Mouse (Mus musculus) embryonic facial prominence, embryonic 13.5 days (tissue): ENCODE measurements around the gene Tubg1. TPM values are rescaled to one million over a fixed set of nuclear protein-coding genes. Genes with fewer than 3 reads are reported as not detected.
"Not testable (repeated sequence)": the region's sequence is repeated elsewhere in the genome, so short reads cannot be mapped to it uniquely, and the experiment has no call there.

Experiments
- ATAC-seq: fragments of 200-750 bp; cut with Nextera tagmentation; 2 replicates; pipeline ENCODE4 v1.8.0; 2017; ENCODE audit warnings: low read depth; ENCODE audit not compliant: insufficient number of reproducible peaks, insufficient read depth, low FRiP score, low TSS enrichment
- H3K27ac ChIP-seq: fragments of 300-500 bp; sonication (generic); 2 replicates; pipeline ENCODE4 v1.5.1; 2015; ENCODE audit warnings: moderate library complexity, mild to moderate bottlenecking, inconsistent platforms
- H3K27me3 ChIP-seq: fragments of 300-500 bp; sonication (generic); 2 replicates; pipeline ENCODE4 v1.6.1; 2015; ENCODE audit warnings: mild to moderate bottlenecking, inconsistent platforms
- H3K36me3 ChIP-seq: fragments of 300-500 bp; sonication (generic); 2 replicates; pipeline ENCODE4 v1.6.1; 2015; ENCODE audit warnings: mild to moderate bottlenecking, inconsistent platforms
- H3K4me1 ChIP-seq: fragments of 300-500 bp; sonication (generic); 2 replicates; pipeline ENCODE4 v1.6.1; 2015; ENCODE audit warnings: inconsistent platforms
- H3K4me2 ChIP-seq: fragments of 300-500 bp; sonication (generic); 2 replicates; pipeline ENCODE4 v1.6.1; 2015; ENCODE audit warnings: moderate library complexity, mild to moderate bottlenecking, inconsistent platforms
- H3K4me3 ChIP-seq: fragments of 300-500 bp; sonication (generic); 2 replicates; pipeline ENCODE4 v1.5.1; 2015; ENCODE audit warnings: mild to moderate bottlenecking, inconsistent platforms
- H3K9ac ChIP-seq: fragments of 300-500 bp; sonication (generic); 2 replicates; pipeline ENCODE4 v1.6.1; 2015; ENCODE audit warnings: mild to moderate bottlenecking, inconsistent platforms
- H3K9me3 ChIP-seq: fragments of 300-500 bp; sonication (generic); 2 replicates; pipeline ENCODE4 v1.6.1; 2016; ENCODE audit warnings: inconsistent platforms
- WGBS: fragments of 180-500 bp; shearing (Covaris S2); methylation state at CpG from one replicate; pipeline ENCODE4 v1.1.7; 2015; ENCODE audit warnings: mixed read lengths; 5-methylcytosine and 5-hydroxymethylcytosine counted together
- polyA plus RNA-seq: library from polyadenylated mRNA; unstranded; fragments of >200 nt; fragmentation: Nextera tagmentation; extraction: Ambion mirVana; gene quantifications from 2 replicates; pipeline ENCODE4 v1.2.1, GENCODE M21; 2015

The Tubg1 gene
- polyA plus RNA-seq, 1 experiment from 2014 or later: 77.2 TPM

DNA sequence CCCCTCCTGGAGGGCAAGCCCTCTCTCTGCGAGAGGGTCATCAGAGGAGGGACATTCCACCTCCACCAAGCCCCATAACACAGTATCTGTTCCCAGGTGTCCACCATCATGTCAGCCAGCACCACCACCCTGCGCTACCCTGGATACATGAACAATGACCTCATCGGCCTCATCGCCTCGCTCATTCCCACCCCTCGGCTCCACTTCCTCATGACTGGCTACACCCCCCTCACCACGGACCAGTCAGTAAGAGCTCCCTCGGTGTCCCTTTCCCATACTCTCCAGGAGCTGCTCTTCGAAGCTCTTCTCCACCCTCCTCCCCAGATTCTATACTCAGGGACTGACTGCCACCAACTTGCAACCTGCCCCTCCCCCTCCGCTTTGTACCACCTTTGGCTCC is 40.4 kb downstream of the Tubg1 start:
- H3K9ac ChIP-seq, ATAC-seq, H3K4me3 ChIP-seq, H3K9me3 ChIP-seq, H3K4me2 ChIP-seq, H3K27ac ChIP-seq: not testable (repeated sequence)
- Histone ChIP-seq H3K4me1 (peaks cover 29% of the 10 kb centered on the region), H3K27me3 (peaks cover 37% of the 10 kb centered on the region), H3K36me3 (peaks cover 32% of the 10 kb centered on the region)
- WGBS: 74% methylated on average over 9 of the region's 10 CpGs

DNA sequence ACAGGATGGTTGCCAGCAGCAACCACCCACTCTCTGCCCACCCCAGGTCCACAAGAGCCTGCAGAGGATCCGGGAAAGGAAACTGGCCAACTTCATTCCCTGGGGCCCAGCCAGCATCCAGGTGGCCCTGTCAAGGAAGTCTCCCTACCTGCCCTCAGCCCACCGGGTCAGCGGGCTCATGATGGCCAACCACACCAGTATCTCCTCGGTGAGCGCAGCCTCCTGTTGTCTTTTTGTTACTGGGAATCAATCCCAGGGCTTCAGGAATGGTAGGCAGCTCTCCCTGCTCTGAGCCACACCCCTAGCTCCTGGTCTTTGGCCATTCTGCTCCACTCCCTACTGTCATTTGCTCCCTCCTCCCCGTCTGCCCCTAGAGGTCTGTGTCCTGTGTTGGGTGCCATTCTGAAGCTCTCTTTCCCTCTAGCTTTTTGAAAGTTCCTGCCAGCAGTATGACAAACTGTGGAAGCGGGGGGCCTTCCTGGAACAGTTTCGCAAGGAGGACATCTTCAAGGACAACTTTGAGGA is 41.3 kb downstream of the Tubg1 start:
- H3K27ac ChIP-seq, H3K4me2 ChIP-seq, H3K9ac ChIP-seq, ATAC-seq, H3K9me3 ChIP-seq, H3K4me3 ChIP-seq: not testable (repeated sequence)
- Histone ChIP-seq H3K4me1 (peaks cover 27% of the 10 kb centered on the region), H3K36me3 (peaks cover 35% of the 10 kb centered on the region), H3K27me3 (peaks cover 46% of the 10 kb centered on the region)
- 83% methylated on average over 8 of the region's 8 CpGs for WGBS

DNA sequence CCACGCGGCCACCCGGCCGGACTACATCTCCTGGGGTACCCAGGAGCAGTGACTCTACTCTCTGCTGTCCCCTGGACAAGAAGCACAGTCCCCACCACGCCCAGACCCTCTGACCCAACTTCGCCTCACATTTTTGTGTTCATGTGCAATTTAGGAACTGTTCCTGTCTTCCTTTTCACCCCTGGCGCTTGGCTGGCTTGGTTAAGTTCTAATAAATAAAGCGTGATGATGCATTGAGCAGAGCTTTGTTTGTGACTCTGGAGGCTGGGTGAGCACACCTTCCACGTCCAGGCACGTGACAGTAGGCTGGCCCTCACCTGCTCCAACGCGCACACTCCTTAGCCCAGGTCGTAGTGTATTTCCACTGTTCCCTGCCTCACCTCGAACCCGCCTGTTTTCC is 41.8 kb downstream of the Tubg1 start:
- Histone ChIP-seq H3K4me2 (no peak overlapping the region), H3K9ac (no peak overlapping the region), H3K36me3 (peaks cover 40% of the 10 kb centered on the region), H3K4me3 (no peak overlapping the region), H3K27me3 (peaks cover 51% of the 10 kb centered on the region), H3K4me1 (peaks cover 23% of the 10 kb centered on the region), H3K27ac (no peak overlapping the region), H3K9me3 (no peaks in the 10 kb centered on the region)
- no peak for ATAC-seq
- WGBS: 83% methylated on average over 15 of the region's 15 CpGs

DNA sequence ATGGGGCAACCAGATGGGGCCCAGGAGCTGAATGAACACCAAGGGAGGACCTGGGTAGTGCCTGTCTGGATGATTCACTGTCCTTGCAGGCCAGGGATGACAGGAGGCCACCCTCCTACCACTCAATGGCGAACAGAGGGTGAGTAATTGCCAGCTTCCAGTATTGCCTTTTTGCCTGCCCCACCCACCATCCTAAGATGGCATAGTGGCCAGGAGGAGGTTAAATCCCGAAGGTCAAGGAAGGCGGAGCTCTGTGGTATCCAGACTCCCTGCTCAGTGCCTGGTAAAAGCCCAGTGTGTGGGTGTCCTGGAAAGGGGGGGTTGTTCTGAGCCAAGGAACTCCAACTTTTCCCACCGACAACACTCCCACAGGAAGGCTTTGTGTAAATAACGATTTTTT is 42.6 kb downstream of the Tubg1 start:
- Histone ChIP-seq H3K4me3 (no peak overlapping the region), H3K4me1 (peaks cover 23% of the 10 kb centered on the region), H3K36me3 (peaks cover 46% of the 10 kb centered on the region), H3K9me3 (no peaks in the 10 kb centered on the region), H3K27ac (no peak overlapping the region), H3K27me3 (peaks cover 58% of the 10 kb centered on the region), H3K9ac (no peak overlapping the region), H3K4me2 (no peak overlapping the region)
- 56% methylated on average over 5 of the region's 5 CpGs for WGBS
- no peak for ATAC-seq

DNA sequence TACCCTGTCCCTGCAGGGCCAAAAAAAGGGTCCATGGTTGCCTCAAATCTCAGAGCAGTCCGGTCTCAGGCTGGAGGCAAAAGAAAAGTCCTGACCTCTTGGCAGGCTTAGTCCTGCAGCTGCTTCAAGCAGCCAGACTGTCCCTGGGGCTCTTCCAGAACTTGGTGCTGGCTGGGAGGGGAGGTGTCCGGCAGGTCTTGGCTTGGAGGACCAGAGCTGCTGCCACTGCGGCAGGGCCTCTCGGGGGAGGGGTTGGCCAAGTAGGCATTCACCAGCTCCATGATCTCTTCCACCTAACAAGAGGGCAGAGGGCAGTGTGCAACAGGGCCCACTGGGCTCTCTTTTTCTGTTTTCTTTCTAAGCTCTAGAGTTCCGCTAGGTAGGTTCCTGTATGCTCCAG is 43.0 kb downstream of the Tubg1 start:
- 59% methylated on average over 5 of the region's 5 CpGs for WGBS
- no peak for ATAC-seq
- peaks cover 63% of the 10 kb centered on the region for H3K27me3 ChIP-seq
- H3K4me1 ChIP-seq: peaks cover 25% of the 10 kb centered on the region
- no peak overlapping the region for H3K4me3 ChIP-seq
- no peaks in the 10 kb centered on the region for H3K9me3 ChIP-seq
- no peak overlapping the region for H3K4me2 ChIP-seq
- no peak overlapping the region for H3K9ac ChIP-seq
- H3K36me3 ChIP-seq: peaks cover 51% of the 10 kb centered on the region
- H3K27ac ChIP-seq: no peak overlapping the region

DNA sequence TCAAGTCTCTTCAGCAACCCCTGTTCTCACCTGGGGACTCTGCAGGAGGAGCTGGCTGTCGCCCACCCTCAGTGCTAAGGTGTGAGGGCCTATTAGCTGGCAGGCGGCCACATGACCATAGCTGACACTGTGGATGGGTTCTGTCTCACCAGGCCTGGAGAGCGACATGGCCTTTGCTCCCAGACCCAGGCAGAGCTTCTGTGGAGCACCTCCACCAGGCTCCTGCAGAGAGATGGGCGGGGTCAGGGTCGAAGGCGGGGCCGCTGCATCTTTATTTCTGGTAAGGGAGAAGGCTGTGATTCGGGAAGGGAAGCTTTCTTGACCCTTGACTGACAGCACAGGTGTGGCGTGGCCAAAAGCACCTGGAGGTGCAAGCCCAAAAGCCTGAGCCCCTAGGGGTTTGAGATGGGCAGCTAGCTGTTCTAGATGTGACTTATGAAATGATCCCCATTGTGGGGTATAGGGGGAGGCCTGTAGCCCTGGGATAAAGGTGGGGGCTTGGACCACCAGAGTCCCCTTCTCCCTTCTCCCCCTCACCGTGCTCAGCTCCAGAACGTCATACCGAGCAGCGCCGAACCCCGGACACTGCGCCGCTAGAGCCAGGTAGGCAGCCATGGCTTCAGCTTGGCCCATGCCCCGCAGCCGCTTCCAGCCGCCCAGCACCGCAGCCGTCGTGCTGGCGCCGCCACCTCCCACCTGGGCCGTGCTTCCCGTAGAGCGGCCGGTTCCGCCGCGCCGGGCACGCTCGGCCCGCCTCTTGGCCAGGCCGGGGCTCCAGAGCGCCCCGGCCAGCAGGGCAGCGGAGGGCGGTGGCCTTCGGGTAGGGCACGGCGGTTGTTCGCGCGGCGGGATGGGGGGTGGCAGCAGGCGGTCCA is 44.0 kb downstream of the Tubg1 start:
- WGBS: 9% methylated on average over 49 of the region's 49 CpGs
- Histone ChIP-seq H3K9ac (peak overlapping the region; percentile 68), H3K27me3 (peaks cover 72% of the 10 kb centered on the region), H3K4me2 (peak overlapping the region; percentile 70), H3K36me3 (peaks cover 53% of the 10 kb centered on the region), H3K9me3 (no peaks in the 10 kb centered on the region), H3K27ac (no peak overlapping the region), H3K4me1 (peaks cover 34% of the 10 kb centered on the region), H3K4me3 (peak overlapping the region; percentile 42)
- ATAC-seq: no peak

DNA sequence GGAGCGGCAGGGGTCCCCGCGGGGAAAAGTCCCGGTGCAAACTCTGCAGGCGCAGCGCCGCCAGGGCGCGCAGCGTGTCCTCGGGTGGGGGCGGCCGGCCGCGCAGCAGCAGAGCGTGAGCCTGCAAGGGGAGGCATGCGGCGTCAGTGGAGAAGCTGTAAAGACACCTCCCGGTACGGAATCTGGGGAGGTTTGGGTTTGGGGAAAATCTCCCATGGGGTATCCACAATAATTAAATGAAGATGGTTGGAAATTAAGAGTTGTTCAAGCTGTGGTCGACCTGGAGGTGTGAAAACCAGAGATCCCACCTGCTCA is 44.6 kb downstream of the Tubg1 start:
- Histone ChIP-seq H3K27ac (no peak overlapping the region), H3K4me1 (peaks cover 39% of the 10 kb centered on the region), H3K9me3 (no peaks in the 10 kb centered on the region), H3K9ac (peak overlapping the region; percentile 68), H3K4me3 (peak overlapping the region; percentile 42), H3K27me3 (peaks cover 78% of the 10 kb centered on the region), H3K36me3 (peaks cover 53% of the 10 kb centered on the region), H3K4me2 (peak overlapping the region; percentile 70)
- ATAC-seq: no peak
- 5% methylated on average over 21 of the region's 21 CpGs for WGBS

DNA sequence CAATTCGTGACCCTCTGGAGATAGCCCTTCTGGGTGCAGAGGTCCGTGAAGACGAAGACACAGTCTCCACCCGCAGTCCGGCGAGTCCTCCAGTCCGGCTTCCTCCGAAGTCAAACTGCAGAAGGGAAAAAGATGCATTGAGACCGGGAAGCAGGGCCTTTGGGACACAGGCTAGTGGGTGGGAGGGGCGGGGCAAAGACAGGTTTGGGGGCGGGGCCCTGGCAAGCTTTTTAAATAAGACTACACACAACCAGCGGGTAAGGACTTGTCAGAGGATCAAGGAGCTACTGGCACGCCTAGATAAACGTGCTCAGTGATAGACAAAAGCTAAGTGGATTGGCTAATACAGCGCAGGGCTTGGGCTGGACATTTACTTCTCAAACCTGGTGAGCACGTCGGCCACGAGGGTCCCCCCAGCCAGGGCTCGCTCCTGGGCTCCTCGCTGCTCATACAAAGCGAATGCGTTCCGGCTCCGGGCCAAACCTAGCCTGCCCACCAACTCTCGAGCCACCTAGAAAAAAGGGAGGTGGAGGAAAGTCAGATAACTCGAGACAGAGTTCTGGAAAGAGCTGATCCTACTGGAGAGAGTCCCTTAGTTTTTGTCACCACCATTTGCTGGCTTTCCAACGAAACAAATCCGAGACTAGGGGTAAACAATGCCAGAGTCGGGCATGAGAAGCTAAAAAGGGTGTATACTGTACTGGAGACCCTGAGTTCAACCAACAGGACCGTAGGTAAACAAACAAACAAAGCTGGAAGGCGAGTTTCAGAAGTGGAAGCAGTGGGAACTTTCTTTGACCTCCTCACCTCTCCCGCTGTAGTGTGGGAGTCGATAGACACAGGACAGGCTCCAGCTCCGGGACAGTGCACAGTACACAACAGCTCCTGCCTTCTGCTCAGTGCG is 45.2 kb downstream of the Tubg1 start:
- 0 out of 2 replicates have a peak, but pooled peaks have one; percentile 27 for ATAC-seq
- WGBS: 15% methylated on average over 35 of the region's 35 CpGs
- Histone ChIP-seq H3K4me3 (peak overlapping the region; percentile 42), H3K36me3 (peaks cover 53% of the 10 kb centered on the region), H3K4me1 (peaks cover 45% of the 10 kb centered on the region), H3K4me2 (peak overlapping the region; percentile 70), H3K9ac (no peak overlapping the region), H3K27ac (no peak overlapping the region), H3K9me3 (no peaks in the 10 kb centered on the region), H3K27me3 (peaks cover 85% of the 10 kb centered on the region)

DNA sequence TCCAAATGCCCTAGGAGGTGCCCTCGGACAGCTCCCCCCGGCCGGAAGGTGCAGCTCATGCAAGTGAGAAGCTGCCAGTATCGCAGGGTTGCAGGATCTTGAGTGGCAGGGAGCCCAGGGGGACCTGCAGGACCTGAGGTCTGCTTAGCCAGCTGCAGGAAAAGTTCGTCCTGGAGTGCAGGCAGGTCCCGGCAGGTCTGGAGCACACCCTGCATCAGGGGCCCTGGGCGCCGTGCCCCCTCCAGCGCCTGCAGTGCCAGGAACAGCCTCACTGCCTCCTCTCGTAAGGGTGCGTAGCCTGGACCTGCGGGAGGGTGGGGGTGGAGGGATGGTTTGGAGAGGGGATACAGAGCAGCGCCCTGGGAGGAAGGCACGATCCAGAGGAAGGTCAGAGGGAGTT is 46.6 kb downstream of the Tubg1 start:
- Histone ChIP-seq H3K4me3 (peak overlapping the region; percentile 7; the same call in 1 of the 2 replicates), H3K36me3 (peaks cover 49% of the 10 kb centered on the region), H3K27me3 (peaks cover 92% of the 10 kb centered on the region), H3K9me3 (no peaks in the 10 kb centered on the region), H3K4me2 (0 out of 2 replicates have a peak overlapping the region, but pooled peaks have one; percentile 14), H3K27ac (no peak overlapping the region), H3K9ac (no peak overlapping the region), H3K4me1 (peaks cover 53% of the 10 kb centered on the region)
- ATAC-seq: no peak
- WGBS: 37% methylated on average over 14 of the region's 14 CpGs

DNA sequence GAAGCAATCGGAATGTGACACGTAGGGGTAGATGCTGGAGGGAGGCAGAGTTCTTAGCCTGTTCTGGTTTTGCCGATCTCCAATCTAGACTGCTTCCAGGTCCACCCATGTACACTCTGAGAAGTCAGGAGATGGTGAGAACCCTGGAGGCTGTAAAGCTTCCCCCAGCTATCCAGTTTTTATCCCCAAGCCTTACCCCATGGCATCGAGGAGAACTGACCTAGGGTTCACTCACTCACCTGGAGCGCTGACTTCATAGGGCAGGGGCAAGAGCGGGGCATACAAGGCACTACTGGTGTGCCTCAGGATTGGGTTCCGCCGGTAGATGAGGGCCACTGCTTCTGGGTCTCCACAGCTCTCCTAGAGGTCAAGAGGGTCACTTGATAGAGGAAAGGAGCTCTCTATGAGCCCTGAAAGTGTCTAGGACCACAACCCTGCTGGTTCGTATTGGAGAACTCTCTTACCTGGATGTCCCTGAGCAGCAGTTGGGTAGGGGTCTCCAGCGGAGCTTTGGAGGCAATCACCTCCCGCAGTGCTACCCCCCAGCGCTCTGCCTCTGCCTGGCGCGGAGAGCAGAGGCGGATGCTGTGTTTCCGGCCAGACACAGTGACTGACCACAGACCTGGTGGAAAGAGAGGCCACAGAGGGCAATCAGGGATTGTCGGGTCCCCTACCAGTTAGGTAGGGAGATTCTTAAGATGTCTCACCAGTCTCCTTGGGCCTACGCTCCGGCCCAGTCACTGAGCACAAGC is 47.6 kb downstream of the Tubg1 start:
- Histone ChIP-seq H3K27ac (no peak overlapping the region), H3K4me1 (peaks cover 60% of the 10 kb centered on the region), H3K4me2 (no peak overlapping the region), H3K4me3 (0 out of 2 replicates have a peak overlapping the region, but pooled peaks have one; percentile 9), H3K36me3 (peaks cover 39% of the 10 kb centered on the region), H3K9ac (no peak overlapping the region), H3K9me3 (no peaks in the 10 kb centered on the region), H3K27me3 (peaks cover 83% of the 10 kb centered on the region)
- no peak for ATAC-seq
- WGBS: 50% methylated on average over 19 of the region's 19 CpGs

DNA sequence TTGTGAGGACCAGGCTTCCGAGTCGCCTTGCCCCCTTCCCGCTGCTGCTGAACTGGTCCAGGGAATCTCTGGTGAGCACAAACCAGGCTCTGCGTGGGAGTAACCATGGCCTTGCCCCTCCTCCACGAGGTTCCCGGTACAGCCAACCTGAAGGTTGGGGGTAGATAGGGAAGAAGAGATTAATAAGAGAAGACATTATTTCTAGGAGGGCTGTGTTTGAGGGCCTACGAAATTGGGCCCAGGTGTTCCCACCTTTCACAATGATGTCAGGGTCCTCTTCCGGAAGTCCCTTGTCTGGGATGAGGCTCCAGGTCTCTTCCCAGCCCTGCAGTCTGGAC is 48.2 kb downstream of the Tubg1 start:
- H3K4me2 ChIP-seq: no peak overlapping the region
- H3K4me1 ChIP-seq: peaks cover 63% of the 10 kb centered on the region
- 0 out of 2 replicates have a peak overlapping the region, but pooled peaks have one; percentile 1 for H3K4me3 ChIP-seq

More for the DNA sequence above, 48.2 kb downstream of the Tubg1 start:
- peaks cover 79% of the 10 kb centered on the region for H3K27me3 ChIP-seq
- H3K36me3 ChIP-seq: peaks cover 35% of the 10 kb centered on the region
- H3K27ac ChIP-seq: no peak overlapping the region
- H3K9ac ChIP-seq: no peak overlapping the region
- H3K9me3 ChIP-seq: no peaks in the 10 kb centered on the region
- WGBS: 51% methylated on average over 8 of the region's 8 CpGs
- no peak for ATAC-seq
